In the genomic region with DNA sequence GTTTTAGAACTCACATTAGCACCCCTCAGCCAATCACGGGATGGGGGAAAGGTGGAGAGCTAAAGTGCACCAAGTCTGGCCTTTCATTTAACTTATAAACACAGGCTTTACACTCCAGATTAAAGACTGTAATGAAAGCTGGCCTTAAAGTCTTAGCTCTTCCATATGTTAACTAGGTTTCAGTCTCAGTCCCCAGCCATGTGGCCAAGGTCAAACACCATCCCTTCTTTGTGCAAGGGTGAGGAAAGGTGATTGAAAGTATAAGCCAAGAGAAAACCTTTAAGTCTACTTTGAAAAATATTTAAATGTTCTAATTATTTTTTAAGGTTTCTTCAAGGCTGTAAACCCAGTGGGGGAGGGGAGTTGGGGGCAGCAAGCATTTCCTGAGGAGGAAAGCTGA, we compare ENCODE assay signal across 7 mouse cellular contexts. TPM values are rescaled to one million over a fixed set of nuclear protein-coding genes. Genes with fewer than 3 reads are reported as not detected.
A peak's percentile ranks its signal among the peaks of the same experiment; 100 is the strongest.
DNase-seq lines count a peak whose midpoint lies in the region; ATAC-seq and TF ChIP-seq lines count a peak whose summit lies in the region.

No protein-coding gene starts in this region.

- no peak overlapping the region for H3K27ac ChIP-seq in neural tube, embryonic 11.5 days (ENCODE audit: low read depth, low read length)
- no peak overlapping the region for H3K27ac ChIP-seq in forebrain, embryonic 12.5 days
- H3K27ac ChIP-seq in limb, embryonic 15.5 days: no peak overlapping the region
- no peak overlapping the region for H3K27ac ChIP-seq in stomach, postnatal 0 days (replicated peaks)

- H3K27me3 ChIP-seq in neural tube, embryonic 11.5 days (ENCODE audit: control insufficient read depth, insufficient read depth, low read length): no peaks in the 10 kb centered on the region
- H3K27me3 ChIP-seq in forebrain, embryonic 12.5 days: no peaks in the 10 kb centered on the region
- H3K27me3 ChIP-seq in limb, embryonic 15.5 days: no peaks in the 10 kb centered on the region
- no peaks in the 10 kb centered on the region for H3K27me3 ChIP-seq in stomach, postnatal 0 days (ENCODE audit: control insufficient read depth, insufficient read depth, low read length)

- no peak for TF ChIP-seq CTCF in stomach, postnatal 0 days (IDR thresholded peaks at IDR 0.05; ENCODE audit: low read depth)

- peak overlapping the region; percentile 74 for H3K4me3 ChIP-seq in neural tube, embryonic 11.5 days (ENCODE audit: low read depth, low read length)
- peak overlapping the region; percentile 80 for H3K4me3 ChIP-seq in forebrain, embryonic 12.5 days (replicated peaks)
- peak overlapping the region; percentile 81 for H3K4me3 ChIP-seq in limb, embryonic 15.5 days
- peak overlapping the region; percentile 73 for H3K4me3 ChIP-seq in stomach, postnatal 0 days (ENCODE audit: low read depth, low read length)

- TF ChIP-seq EP300 in stomach, postnatal 0 days (optimal IDR thresholded peaks at IDR 0.05): no peak

- H3K9me3 ChIP-seq in neural tube, embryonic 11.5 days (ENCODE audit: control insufficient read depth, low read length): no peaks in the 10 kb centered on the region
- no peaks in the 10 kb centered on the region for H3K9me3 ChIP-seq in forebrain, embryonic 12.5 days
- H3K9me3 ChIP-seq in limb, embryonic 15.5 days: no peaks in the 10 kb centered on the region
- no peaks in the 10 kb centered on the region for H3K9me3 ChIP-seq in stomach, postnatal 0 days (ENCODE audit: control insufficient read depth, low read length)

- H3K4me1 ChIP-seq in neural tube, embryonic 11.5 days (ENCODE audit: control insufficient read depth, insufficient read depth, low read length): peaks cover 7% of the 10 kb centered on the region
- peaks cover 38% of the 10 kb centered on the region for H3K4me1 ChIP-seq in forebrain, embryonic 12.5 days
- H3K4me1 ChIP-seq in limb, embryonic 15.5 days: peaks cover 21% of the 10 kb centered on the region
- 0 out of 2 replicates have a peak, but pooled peaks cover 4% of the 10 kb centered on the region for H3K4me1 ChIP-seq in stomach, postnatal 0 days (replicated peaks; ENCODE audit: control insufficient read depth, insufficient read depth)

- DNase-seq in neural tube, embryonic 11.5 days (ENCODE audit: low spot score): no peak
- DNase-seq in neural tube, embryonic 10.5 days (ENCODE audit: extremely low spot score, low spot score): no peak
- no peak for DNase-seq in stomach, postnatal 0 days (ENCODE audit: low spot score)
- DNase-seq in cerebellum, postnatal 25 days: no peak

- peak overlapping the region; percentile 35 for H3K4me2 ChIP-seq in neural tube, embryonic 11.5 days (ENCODE audit: low read depth)
- peak overlapping the region; percentile 87 for H3K4me2 ChIP-seq in forebrain, embryonic 12.5 days
- H3K4me2 ChIP-seq in limb, embryonic 15.5 days: peak overlapping the region; percentile 89
- H3K4me2 ChIP-seq in stomach, postnatal 0 days (replicated peaks; ENCODE audit: low read depth): peak overlapping the region; percentile 29

- no peak for ATAC-seq in neural tube, embryonic 11.5 days (ENCODE audit: insufficient read depth, low FRiP score, low TSS enrichment)
- no peak for ATAC-seq in forebrain, embryonic 12.5 days (ENCODE audit: low FRiP score)
- ATAC-seq in limb, embryonic 15.5 days (ENCODE audit: insufficient number of reproducible peaks, low FRiP score, low TSS enrichment, low read depth): no peak
- no peak for ATAC-seq in stomach, postnatal 0 days (ENCODE audit: low FRiP score, low TSS enrichment)
- ATAC-seq in activated CD4-positive, CD25-positive, alpha-beta regulatory T cell, adult 4 months: no peak

- 11% methylated on average over 1 of the region's 1 CpGs for WGBS in neural tube, embryonic 11.5 days
- WGBS in forebrain, embryonic 12.5 days: 6% methylated on average over 1 of the region's 1 CpGs
- 2% methylated on average over 1 of the region's 1 CpGs for WGBS in limb, embryonic 15.5 days
- WGBS in stomach, postnatal 0 days: 3% methylated on average over 1 of the region's 1 CpGs

- no peaks in the 10 kb centered on the region for H3K36me3 ChIP-seq in neural tube, embryonic 11.5 days (ENCODE audit: control insufficient read depth, insufficient read depth, low read length)
- peaks cover 29% of the 10 kb centered on the region for H3K36me3 ChIP-seq in forebrain, embryonic 12.5 days (replicated peaks)
- H3K36me3 ChIP-seq in limb, embryonic 15.5 days: peaks cover 27% of the 10 kb centered on the region
- peaks cover 6% of the 10 kb centered on the region; the same call in 1 of the 2 replicates for H3K36me3 ChIP-seq in stomach, postnatal 0 days (ENCODE audit: control insufficient read depth, insufficient read depth, low read length)

- peak overlapping the region; percentile 31; the same call in 1 of the 2 replicates for H3K9ac ChIP-seq in neural tube, embryonic 11.5 days (ENCODE audit: low read length)
- H3K9ac ChIP-seq in forebrain, embryonic 12.5 days: peak overlapping the region; percentile 78
- H3K9ac ChIP-seq in limb, embryonic 15.5 days: 0 out of 2 replicates have a peak overlapping the region, but pooled peaks have one; percentile 10
- no peak overlapping the region for H3K9ac ChIP-seq in stomach, postnatal 0 days (ENCODE audit: low read length)

RNA-seq across cellular contexts. Expression of a gene that starts 1.7 kb away (rescaled TPM):
- polyA plus RNA-seq in neural tube, embryonic 11.5 days (2014; fragmentation: Nextera tagmentation; extraction: Ambion mirVana): 75.1 and 86.3 TPM in 2 replicates
- polyA plus RNA-seq in forebrain, embryonic 12.5 days (2016; fragmentation: Nextera tagmentation; extraction: Ambion mirVana): 82.4 and 93.9 TPM in 2 replicates
- polyA plus RNA-seq in limb, embryonic 15.5 days (2015; fragmentation: Nextera tagmentation; extraction: Ambion mirVana): 51.6 and 55.6 TPM in 2 replicates
- 12.7 and 15.8 TPM in 2 replicates for polyA plus RNA-seq in stomach, postnatal 0 days (2015; fragmentation: Nextera tagmentation; extraction: Ambion mirVana)
- 10 to 100 TPM; 32.7 to 37.9 TPM for polyA plus RNA-seq in activated CD4-positive, CD25-positive, alpha-beta regulatory T cell, adult 4 months (2017; shearing (Covaris generic))

RNA-seq across cellular contexts. Expression of a gene that starts 20.0 kb away (rescaled TPM):
- 11.7 and 12.3 TPM in 2 replicates for polyA plus RNA-seq in neural tube, embryonic 11.5 days (2014; fragmentation: Nextera tagmentation; extraction: Ambion mirVana)
- polyA plus RNA-seq in forebrain, embryonic 12.5 days (2016; fragmentation: Nextera tagmentation; extraction: Ambion mirVana): 11.5 and 13.0 TPM in 2 replicates
- 13.9 and 15.1 TPM in 2 replicates for polyA plus RNA-seq in limb, embryonic 15.5 days (2015; fragmentation: Nextera tagmentation; extraction: Ambion mirVana)
- 8.4 and 10.0 TPM in 2 replicates for polyA plus RNA-seq in stomach, postnatal 0 days (2015; fragmentation: Nextera tagmentation; extraction: Ambion mirVana)
- polyA plus RNA-seq in activated CD4-positive, CD25-positive, alpha-beta regulatory T cell, adult 4 months (2017; shearing (Covaris generic)): 1 to 10 TPM; 4.4 to 5.5 TPM

Comparison
In these comparisons a context has a peak if more than half of its experiments do, and no peak if none do; other contexts are left out.
1. H3K4me2 ChIP-seq: peak in every context shown above with its lines; median percentile 89 in limb, embryonic 15.5 days; 87 in forebrain, embryonic 12.5 days; 35 in neural tube, embryonic 11.5 days; 29 in stomach, postnatal 0 days.